Mouse (Mus musculus): ENCODE measurements around the gene Eif4e1b. TPM values are rescaled to one million over a fixed set of nuclear protein-coding genes. Genes with fewer than 3 reads are reported as not detected.

Eif4e1b gene
- polyA plus RNA-seq, 1 experiment: not detected

- no peaks in the 10 kb centered on the region for H3K4me1 ChIP-seq (ENCODE audit: control insufficient read depth, insufficient read depth, low read length)
- H3K4me3 ChIP-seq (ENCODE audit: insufficient read depth, low read length): no peak overlapping the region
- TF ChIP-seq POLR2A (IDR thresholded peaks at IDR 0.05; ENCODE audit: borderline replicate concordance, low read depth, low read length) (no peak), CTCF (IDR thresholded peaks at IDR 0.05; ENCODE audit: low read depth, low read length) (no peak)
- no peak overlapping the region for H3K27ac ChIP-seq (ENCODE audit: insufficient read depth, low read depth, low read length)
Observed at GRCm38 (mm10) chr13:54837471-54837889, 53.7 kb downstream of the Eif4e1b start.

Other genes starting within 250 kb of the Eif4e1b start
- 48.5 and 49.2 TPM in 2 replicates for gene 4833439L19Rik, start 218.6 kb upstream of the Eif4e1b start, polyA plus RNA-seq (2012; ENCODE audit: insufficient read depth, insufficient read length, missing spikeins)
- gene Arl10, start 209.0 kb upstream of the Eif4e1b start, polyA plus RNA-seq (2012; ENCODE audit: insufficient read depth, insufficient read length, missing spikeins): 44.0 and 45.7 TPM in 2 replicates
- gene Nop16, start 193.9 kb upstream of the Eif4e1b start, polyA plus RNA-seq (2012; ENCODE audit: insufficient read depth, insufficient read length, missing spikeins): 18.0 and 19.3 TPM in 2 replicates
- 149 and 158 TPM in 2 replicates for gene Higd2a, start 193.8 kb upstream of the Eif4e1b start, polyA plus RNA-seq (2012; ENCODE audit: insufficient read depth, insufficient read length, missing spikeins)
- gene Cltb, start 172.7 kb upstream of the Eif4e1b start, polyA plus RNA-seq (2012; ENCODE audit: insufficient read depth, insufficient read length, missing spikeins): 35.5 and 43.2 TPM in 2 replicates
- gene Faf2, start 162.2 kb upstream of the Eif4e1b start, polyA plus RNA-seq (2012; ENCODE audit: insufficient read depth, insufficient read length, missing spikeins): 40.8 and 49.9 TPM in 2 replicates
- gene Rnf44, start 90.1 kb upstream of the Eif4e1b start, polyA plus RNA-seq (2012; ENCODE audit: insufficient read depth, insufficient read length, missing spikeins): 87.3 and 96.2 TPM in 2 replicates
- not detected in 2 replicates for gene Cdhr2, start 82.5 kb upstream of the Eif4e1b start, polyA plus RNA-seq (2012; ENCODE audit: insufficient read depth, insufficient read length, missing spikeins)
- gene Gprin1, start 34.1 kb upstream of the Eif4e1b start, polyA plus RNA-seq (2012; ENCODE audit: insufficient read depth, insufficient read length, missing spikeins): not detected in 2 replicates
- not detected in 2 replicates for gene Sncb, start 17.4 kb upstream of the Eif4e1b start, polyA plus RNA-seq (2012; ENCODE audit: insufficient read depth, insufficient read length, missing spikeins)
- gene Tspan17, start 5.4 kb downstream of the Eif4e1b start, polyA plus RNA-seq (2012; ENCODE audit: insufficient read depth, insufficient read length, missing spikeins): 52.0 and 67.7 TPM in 2 replicates
- gene Unc5a, start 165.4 kb downstream of the Eif4e1b start, polyA plus RNA-seq (2012; ENCODE audit: insufficient read depth, insufficient read length, missing spikeins): 0.60 TPM in 1 of 2 replicates, not detected in the other
- 70.8 and 78.5 TPM in 2 replicates for gene Hk3, start 237.4 kb downstream of the Eif4e1b start, polyA plus RNA-seq (2012; ENCODE audit: insufficient read depth, insufficient read length, missing spikeins)

All from bone marrow macrophage, adult 2 months (primary cell).